Mouse (Mus musculus): ENCODE results near the gene Ssr1.

DNA sequence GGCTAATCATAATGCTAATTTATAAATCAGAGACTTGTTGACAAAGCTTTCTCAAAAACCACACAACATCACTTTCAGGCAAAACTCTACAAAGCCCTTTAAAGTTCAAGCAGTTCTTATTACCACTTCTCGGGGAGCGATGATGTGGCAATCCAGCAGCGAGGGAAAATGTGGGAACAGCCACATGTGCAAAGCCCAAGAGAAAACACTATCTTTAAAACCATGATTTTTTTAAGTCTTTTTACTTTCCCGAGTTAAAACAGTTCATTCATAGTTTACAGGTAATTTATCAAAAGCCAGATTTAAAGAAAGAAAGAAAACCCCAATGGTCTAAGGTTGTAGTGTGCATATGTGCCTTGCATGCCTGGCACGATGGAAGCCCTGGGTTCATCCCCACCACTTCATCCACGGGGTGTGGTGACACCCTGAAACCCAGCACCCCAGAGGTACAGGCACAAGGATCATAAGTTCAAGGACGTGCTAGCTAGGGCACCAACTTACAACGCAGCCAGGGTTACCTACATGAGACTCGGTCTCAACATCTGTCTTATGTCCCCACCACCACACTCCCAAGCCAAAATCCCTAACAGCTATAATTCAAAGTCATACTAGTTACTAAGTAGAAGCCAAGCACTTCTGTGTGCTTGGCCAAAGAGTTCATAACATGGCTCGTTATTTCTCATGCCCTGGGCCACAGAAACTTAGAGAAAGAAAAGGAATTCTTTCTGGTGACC lies 1.2 kb downstream of the Ssr1 start:
- TF ChIP-seq GATA1 (IDR thresholded peaks at IDR 0.05; ENCODE audit: borderline replicate concordance, low read length) = no peak
- no peak for TF ChIP-seq FLI1 (IDR thresholded peaks at IDR 0.05; ENCODE audit: low read length)

All from megakaryocyte, embryonic 14.5 days (primary cell).